Mouse (Mus musculus): ENCODE results near the gene Ipo13.

GRCm38 (mm10) chr4:117867823-117868222 is 47.0 kb downstream of the Ipo13 start:
- TF ChIP-seq CTCF (IDR thresholded peaks at IDR 0.05; ENCODE audit: low read depth) (peak; percentile 77), EP300 (IDR thresholded peaks at IDR 0.05; ENCODE audit: low read depth) (no peak)

Data from heart, postnatal 0 days (tissue).